Comparison of ENCODE assay signal across 8 mouse cellular contexts in genomic region chr6:134036951-134037431, GRCm38 (mm10). TPM values are rescaled to one million over a fixed set of nuclear protein-coding genes. Genes with fewer than 3 reads are reported as not detected.
DNase-seq lines count a peak whose midpoint lies in the region; ATAC-seq lines count a peak whose summit lies in the region.

No protein-coding gene starts in this region.

- peak; percentile 22 for DNase-seq in embryo, embryonic 10 days (ENCODE audit: low spot score)
- no peak for DNase-seq in embryo, embryonic 11 days
- DNase-seq in 3T3-L1 (ENCODE audit: low read depth, low spot score): peak; percentile 60
- no peak for DNase-seq in forebrain, embryonic 10.5 days (ENCODE audit: extremely low spot score, low spot score)
- DNase-seq in right cerebral cortex, postnatal 14 days: no peak
- no peak for DNase-seq in spleen, adult 12 weeks (ENCODE audit: low spot score)

- peak overlapping the region; percentile 100; the same call in 1 of the 2 replicates for H3K27ac ChIP-seq in forebrain, embryonic 10.5 days
- H3K27ac ChIP-seq in liver, embryonic 12.5 days: no peak overlapping the region

- ATAC-seq in liver, embryonic 12.5 days: no peak
- ATAC-seq in cerebellum, adult (ENCODE audit: insufficient number of reproducible peaks, low FRiP score, low TSS enrichment): no peak

- H3K9me3 ChIP-seq in forebrain, embryonic 10.5 days: no peaks in the 10 kb centered on the region
- H3K9me3 ChIP-seq in liver, embryonic 12.5 days (replicated peaks): no peaks in the 10 kb centered on the region

- peaks cover 12% of the 10 kb centered on the region for H3K36me3 ChIP-seq in forebrain, embryonic 10.5 days (replicated peaks)
- H3K36me3 ChIP-seq in liver, embryonic 12.5 days: no peaks in the 10 kb centered on the region

- WGBS in forebrain, embryonic 10.5 days: 14% methylated on average over 3 of the region's 3 CpGs
- WGBS in liver, embryonic 12.5 days (ENCODE audit: insufficient replicate concordance): 8% methylated on average over 3 of the region's 3 CpGs

- H3K4me2 ChIP-seq in liver, embryonic 12.5 days: peak overlapping the region; percentile 94

- peaks cover 61% of the 10 kb centered on the region for H3K4me1 ChIP-seq in forebrain, embryonic 10.5 days
- peaks cover 58% of the 10 kb centered on the region for H3K4me1 ChIP-seq in liver, embryonic 12.5 days

- no peaks in the 10 kb centered on the region for H3K27me3 ChIP-seq in forebrain, embryonic 10.5 days (ENCODE audit: poor library complexity, severe bottlenecking)
- H3K27me3 ChIP-seq in liver, embryonic 12.5 days (replicated peaks): no peaks in the 10 kb centered on the region

- peak overlapping the region; percentile 81 for H3K4me3 ChIP-seq in forebrain, embryonic 10.5 days
- peak overlapping the region; percentile 82 for H3K4me3 ChIP-seq in liver, embryonic 12.5 days

- peak overlapping the region; percentile 81 for H3K9ac ChIP-seq in liver, embryonic 12.5 days

RNA-seq across cellular contexts. Expression of gene Etv6, which starts 1.5 kb away (rescaled TPM):
- 16.2 TPM in 2 replicates for polyA plus RNA-seq in forebrain, embryonic 10.5 days (2016; fragmentation: Nextera tagmentation; extraction: Ambion mirVana)
- 6.7 and 7.9 TPM in 2 replicates for polyA plus RNA-seq in liver, embryonic 12.5 days (2016; fragmentation: Nextera tagmentation; extraction: Ambion mirVana)

Comparison
In these comparisons a context has a peak if more than half of its experiments do, and no peak if none do; other contexts are left out.
1. DNase-seq: peak in embryo, embryonic 10 days (single experiment) and 3T3-L1 (single experiment); none in embryo, embryonic 11 days (single experiment), forebrain, embryonic 10.5 days (single experiment), right cerebral cortex, postnatal 14 days (single experiment) and spleen, adult 12 weeks (single experiment).